Comparison of ENCODE assay signal across 17 mouse cellular contexts in the genomic region with DNA sequence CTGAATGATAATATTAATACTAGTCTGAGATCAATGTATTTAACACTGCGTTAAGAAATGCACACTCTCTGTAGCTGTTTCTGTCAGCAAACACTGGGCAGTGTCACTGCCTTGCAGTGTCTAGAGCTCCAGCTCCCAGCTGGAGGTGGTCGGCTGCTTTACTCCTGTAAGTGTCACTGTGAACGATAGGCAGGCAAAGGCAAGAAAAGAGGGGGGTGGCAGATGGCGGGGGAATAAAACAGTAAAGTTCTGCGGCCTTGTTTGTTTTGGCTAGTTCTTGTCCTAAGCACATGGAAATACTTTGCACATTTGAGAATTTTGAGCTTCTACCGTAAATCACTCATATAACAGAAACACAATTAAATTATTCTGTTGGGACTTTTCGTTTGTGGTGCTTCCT.
A peak's percentile ranks its signal among the peaks of the same experiment; 100 is the strongest.
DNase-seq lines count a peak whose midpoint lies in the region; ATAC-seq lines count a peak whose summit lies in the region.
"Had no signal": no experiment of that assay in that cellular context is flagged by ENCODE, and none has a peak within 500 bp of the region (broad histone marks: within the 10 kb centered on the region; RNA-seq: fewer than 3 reads in every experiment).

No protein-coding gene starts in this region.

- H3K27me3 ChIP-seq in midbrain, embryonic 14.5 days (ENCODE audit: control insufficient read depth, insufficient read depth, low read length): no peaks in the 10 kb centered on the region
- H3K27me3 ChIP-seq in midbrain, embryonic 10.5 days (ENCODE audit: low read depth, poor library complexity, severe bottlenecking): no peaks in the 10 kb centered on the region
- H3K27me3 ChIP-seq: embryonic facial prominence, embryonic 13.5 days; midbrain, embryonic 15.5 days had no signal

- H3K4me1 ChIP-seq in midbrain, embryonic 14.5 days (ENCODE audit: control insufficient read depth, insufficient read depth, low read length): no peaks in the 10 kb centered on the region
- no peaks in the 10 kb centered on the region for H3K4me1 ChIP-seq in midbrain, embryonic 10.5 days
- H3K4me1 ChIP-seq: midbrain, embryonic 15.5 days had no signal

- no peak overlapping the region for H3K4me3 ChIP-seq in midbrain, embryonic 14.5 days (replicated peaks; ENCODE audit: low read depth, low read length)
- no peak overlapping the region for H3K4me3 ChIP-seq in midbrain, embryonic 10.5 days
- H3K4me3 ChIP-seq: embryonic facial prominence, embryonic 13.5 days; heart, embryonic 10.5 days; midbrain, embryonic 15.5 days had no signal

- WGBS in midbrain, embryonic 14.5 days: 72% methylated on average over 7 of the region's 7 CpGs
- 71% methylated on average over 7 of the region's 7 CpGs for WGBS in midbrain, embryonic 10.5 days

- peak; percentile 82 for DNase-seq in heart, adult 11 months
- DNase-seq in heart, postnatal 4 days: no peak
- peak; percentile 57 for DNase-seq in kidney, postnatal 10 days
- DNase-seq in kidney, adult 11 months: no peak
- peak; percentile 12 for DNase-seq in midbrain, embryonic 14.5 days
- DNase-seq in midbrain, embryonic 10.5 days (ENCODE audit: low spot score): no peak
- DNase-seq in thymus, adult 18-20 months: no peak
- DNase-seq: adrenal gland, adult 8-10 months; cerebellum, adult 18-20 months; cerebellum, postnatal 36 days; gastrocnemius, postnatal 10 days; layer of hippocampus, postnatal 36 days; thymus, postnatal 4 days had no signal

- no peaks in the 10 kb centered on the region for H3K36me3 ChIP-seq in midbrain, embryonic 14.5 days (ENCODE audit: control insufficient read depth, insufficient read depth, low read length)
- no peaks in the 10 kb centered on the region for H3K36me3 ChIP-seq in midbrain, embryonic 10.5 days
- H3K36me3 ChIP-seq: midbrain, embryonic 15.5 days had no signal

- no peak overlapping the region for H3K27ac ChIP-seq in midbrain, embryonic 14.5 days (replicated peaks; ENCODE audit: low read depth, low read length)
- H3K27ac ChIP-seq in midbrain, embryonic 10.5 days (replicated peaks): no peak overlapping the region
- H3K27ac ChIP-seq: embryonic facial prominence, embryonic 13.5 days; heart, embryonic 10.5 days; liver, embryonic 14.5 days; midbrain, embryonic 15.5 days had no signal

- no peaks in the 10 kb centered on the region for H3K9me3 ChIP-seq in midbrain, embryonic 14.5 days (ENCODE audit: control insufficient read depth, low read length)
- H3K9me3 ChIP-seq in midbrain, embryonic 10.5 days (replicated peaks): no peaks in the 10 kb centered on the region
- H3K9me3 ChIP-seq: embryonic facial prominence, embryonic 13.5 days; heart, embryonic 10.5 days; midbrain, embryonic 15.5 days had no signal

- no peak overlapping the region for H3K9ac ChIP-seq in midbrain, embryonic 14.5 days (replicated peaks; ENCODE audit: low read length)
- H3K9ac ChIP-seq: embryonic facial prominence, embryonic 13.5 days; liver, embryonic 14.5 days; midbrain, embryonic 15.5 days had no signal

- ATAC-seq in midbrain, embryonic 14.5 days (ENCODE audit: low FRiP score, low TSS enrichment): no peak
- ATAC-seq: midbrain, embryonic 15.5 days had no signal

- H3K4me2 ChIP-seq in midbrain, embryonic 14.5 days (ENCODE audit: low read length): no peak overlapping the region
- H3K4me2 ChIP-seq: embryonic facial prominence, embryonic 13.5 days; midbrain, embryonic 15.5 days had no signal

Comparison
In these comparisons a context has a peak if more than half of its experiments do, and no peak if none do; other contexts are left out.
1. DNase-seq: peak in heart, adult 11 months (single experiment), kidney, postnatal 10 days (single experiment) and midbrain, embryonic 14.5 days (single experiment); none in heart, postnatal 4 days (single experiment), kidney, adult 11 months (single experiment), midbrain, embryonic 10.5 days (single experiment) and thymus, adult 18-20 months (0 of 2).